Mouse (Mus musculus) lung, postnatal 0 days (tissue): Measurements from ENCODE around the gene 2300003K06Rik. TPM values are rescaled to one million over a fixed set of nuclear protein-coding genes. Genes with fewer than 3 reads are reported as not detected.

Experiments used
- ATAC-seq: fragments of 200-750 bp; cut with Nextera tagmentation; 2 replicates; pipeline ENCODE4 v1.8.0; 2017; ENCODE audit warnings: moderate library complexity
- DNase-seq: peaks from one replicate; pipeline ENCODE4 v3.0.0-alpha.2; 2016; ENCODE audit warnings: low spot score
- H3K27ac ChIP-seq: fragments of 300-500 bp; sonication (generic); 2 replicates; pipeline ENCODE4 v1.5.1; 2014; ENCODE audit warnings: antibody characterized with exemption, mild to moderate bottlenecking, low read length, mixed read lengths
- H3K27me3 ChIP-seq: fragments of 300-500 bp; sonication (generic); replicated peaks from 2 replicates; pipeline ENCODE4 v1.6.1; 2014; ENCODE audit warnings: low read length, mixed read lengths; ENCODE audit not compliant: insufficient read depth
- H3K36me3 ChIP-seq: fragments of 300-500 bp; sonication (generic); 2 replicates; pipeline ENCODE4 v1.6.1; 2014; ENCODE audit warnings: low read length, mixed read lengths; ENCODE audit not compliant: insufficient read depth
- H3K4me1 ChIP-seq: fragments of 300-500 bp; sonication (generic); 2 replicates; pipeline ENCODE4 v1.6.1; 2014; ENCODE audit warnings: antibody characterized with exemption, low read depth, low read length, mixed read lengths; ENCODE audit not compliant: insufficient read depth
- H3K4me2 ChIP-seq: fragments of 300-500 bp; sonication (generic); replicated peaks from 2 replicates; pipeline ENCODE4 v1.6.1; 2014; ENCODE audit warnings: low read depth, mild to moderate bottlenecking, low read length, moderate library complexity, mixed read lengths
- H3K4me3 ChIP-seq: fragments of 300-500 bp; sonication (generic); 2 replicates; pipeline ENCODE4 v1.5.1; 2014; ENCODE audit warnings: low read depth, low read length
- H3K9ac ChIP-seq: fragments of 300-500 bp; sonication (generic); replicated peaks from 2 replicates; pipeline ENCODE4 v1.6.1; 2014; ENCODE audit warnings: low read depth, mild to moderate bottlenecking
- H3K9me3 ChIP-seq: fragments of 300-500 bp; sonication (generic); 2 replicates; pipeline ENCODE4 v1.6.1; 2016; ENCODE audit warnings: low read length, mixed read lengths
- CTCF ChIP-seq: IDR thresholded peaks from 2 replicates; pipeline ENCODE4 v1.5.1; 2016; ENCODE audit warnings: antibody characterized with exemption, mild to moderate bottlenecking
- WGBS: fragments of 180-500 bp; shearing (Covaris S2); extraction: QIAGEN DNeasy Blood & Tissue Kit; methylation state at CpG from one replicate; pipeline ENCODE4 v1.1.7; 2014; 5-methylcytosine and 5-hydroxymethylcytosine counted together
- polyA plus RNA-seq: library from polyadenylated mRNA; unstranded; fragments of >200 nt; fragmentation: Nextera tagmentation; extraction: Ambion mirVana; gene quantifications from 2 replicates; pipeline ENCODE4 v1.2.1, GENCODE M21; 2015

2300003K06Rik gene
- polyA plus RNA-seq, 1 experiment from 2014 or later = not detected

- ATAC-seq (no peak), DNase-seq (no peak)
- Histone ChIP-seq H3K9ac (no peak within 1 kb of the TSS), H3K27me3 (no peaks in the 10 kb centered on the region), H3K4me3 (no peak within 1 kb of the TSS), H3K9me3 (no peaks in the 10 kb centered on the region), H3K4me1 (no peaks in the 10 kb centered on the region), H3K27ac (no peak within 1 kb of the TSS), H3K4me2 (no peak within 1 kb of the TSS), H3K36me3 (no peaks in the 10 kb centered on the region)
- 73% methylated on average over 2 of the region's 2 CpGs for WGBS
- no peak for TF ChIP-seq CTCF
These were observed 44.5 kb downstream of the 2300003K06Rik start, which contains the start of gene Gm11596 for GRCm38 (mm10) chr11:99793367-99793766. Gm11596 (minus strand) TSS chr11:99793467.

Other genes starting within 250 kb of the 2300003K06Rik start
- gene Krtap1-3, start 246.7 kb downstream of the 2300003K06Rik start, polyA plus RNA-seq = not detected in 2 replicates
- not detected in 2 replicates for gene Krtap9-3, start 240.0 kb downstream of the 2300003K06Rik start, polyA plus RNA-seq
- not detected in 2 replicates for gene Gm11938, start 234.8 kb downstream of the 2300003K06Rik start, polyA plus RNA-seq
- gene Gm11937, start 227.9 kb downstream of the 2300003K06Rik start, polyA plus RNA-seq = not detected in 2 replicates
- gene Krtap2-4, start 223.2 kb downstream of the 2300003K06Rik start, polyA plus RNA-seq = not detected in 2 replicates
- gene Gm11562, start 217.6 kb downstream of the 2300003K06Rik start, polyA plus RNA-seq = not detected in 2 replicates
- gene Krtap4-1, start 209.8 kb downstream of the 2300003K06Rik start, polyA plus RNA-seq = not detected in 2 replicates
- gene Krtap4-2, start 203.0 kb downstream of the 2300003K06Rik start, polyA plus RNA-seq = not detected in 2 replicates
- gene Krtap4-7, start 194.0 kb downstream of the 2300003K06Rik start, polyA plus RNA-seq = not detected in 2 replicates
- gene Gm11555, start 187.8 kb downstream of the 2300003K06Rik start, polyA plus RNA-seq = not detected in 2 replicates
- gene Gm11563, start 179.1 kb downstream of the 2300003K06Rik start, polyA plus RNA-seq = not detected in 2 replicates
- gene Krtap4-6, start 172.1 kb downstream of the 2300003K06Rik start, polyA plus RNA-seq = not detected in 2 replicates
- not detected in 2 replicates for gene Gm14190, start 147.3 kb downstream of the 2300003K06Rik start, polyA plus RNA-seq
- gene Gm14180, start 103.8 kb downstream of the 2300003K06Rik start, polyA plus RNA-seq = not detected in 2 replicates
- gene Gm11595, start 65.2 kb downstream of the 2300003K06Rik start, polyA plus RNA-seq = not detected in 2 replicates
- not detected in 2 replicates for gene Krtap4-8, start 57.4 kb downstream of the 2300003K06Rik start, polyA plus RNA-seq
- not detected in 2 replicates for gene Krtap4-9, start 52.9 kb downstream of the 2300003K06Rik start, polyA plus RNA-seq
- not detected in 2 replicates for gene Gm11596, start 44.6 kb downstream of the 2300003K06Rik start, polyA plus RNA-seq
- not detected in 2 replicates for gene Gm11569, start 39.1 kb downstream of the 2300003K06Rik start, polyA plus RNA-seq
- not detected in 2 replicates for gene Gm11554, start 33.6 kb downstream of the 2300003K06Rik start, polyA plus RNA-seq
- not detected in 2 replicates for gene Krtap4-13, start 28.2 kb downstream of the 2300003K06Rik start, polyA plus RNA-seq
- not detected in 2 replicates for gene Gm11564, start 22.4 kb downstream of the 2300003K06Rik start, polyA plus RNA-seq
- not detected in 2 replicates for gene Krtap4-16, start 13.5 kb upstream of the 2300003K06Rik start, polyA plus RNA-seq
- gene Gm11568, start 19.9 kb upstream of the 2300003K06Rik start, polyA plus RNA-seq = not detected in 2 replicates
- not detected in 2 replicates for gene Gm11559, start 26.4 kb upstream of the 2300003K06Rik start, polyA plus RNA-seq
- gene Krtap9-1, start 35.3 kb upstream of the 2300003K06Rik start, polyA plus RNA-seq = not detected in 2 replicates
- gene Gm11567, start 41.1 kb upstream of the 2300003K06Rik start, polyA plus RNA-seq = not detected in 2 replicates
- gene Krtap31-1, start 69.9 kb upstream of the 2300003K06Rik start, polyA plus RNA-seq = not detected in 2 replicates
- gene Gm11565, start 76.7 kb upstream of the 2300003K06Rik start, polyA plus RNA-seq = not detected in 2 replicates
- gene Krtap31-2, start 98.2 kb upstream of the 2300003K06Rik start, polyA plus RNA-seq = not detected in 2 replicates
- gene Krtap9-5, start 110.4 kb upstream of the 2300003K06Rik start, polyA plus RNA-seq = not detected in 2 replicates
- not detected in 2 replicates for gene Krtap29-1, start 141.0 kb upstream of the 2300003K06Rik start, polyA plus RNA-seq
- not detected in 2 replicates for gene Krtap16-1, start 148.5 kb upstream of the 2300003K06Rik start, polyA plus RNA-seq
- gene Krtap17-1, start 155.9 kb upstream of the 2300003K06Rik start, polyA plus RNA-seq = 8.4 and 11.5 TPM in 2 replicates
- gene Krt33a, start 178.1 kb upstream of the 2300003K06Rik start, polyA plus RNA-seq = 0.17 and 0.23 TPM in 2 replicates
- 0.16 TPM in 1 of 2 replicates, not detected in the other for gene Krt33b, start 191.8 kb upstream of the 2300003K06Rik start, polyA plus RNA-seq
- 0.11 and 0.18 TPM in 2 replicates for gene Krt34, start 203.5 kb upstream of the 2300003K06Rik start, polyA plus RNA-seq
- gene Krt31, start 212.5 kb upstream of the 2300003K06Rik start, polyA plus RNA-seq = not detected in 2 replicates